In the genomic region with DNA sequence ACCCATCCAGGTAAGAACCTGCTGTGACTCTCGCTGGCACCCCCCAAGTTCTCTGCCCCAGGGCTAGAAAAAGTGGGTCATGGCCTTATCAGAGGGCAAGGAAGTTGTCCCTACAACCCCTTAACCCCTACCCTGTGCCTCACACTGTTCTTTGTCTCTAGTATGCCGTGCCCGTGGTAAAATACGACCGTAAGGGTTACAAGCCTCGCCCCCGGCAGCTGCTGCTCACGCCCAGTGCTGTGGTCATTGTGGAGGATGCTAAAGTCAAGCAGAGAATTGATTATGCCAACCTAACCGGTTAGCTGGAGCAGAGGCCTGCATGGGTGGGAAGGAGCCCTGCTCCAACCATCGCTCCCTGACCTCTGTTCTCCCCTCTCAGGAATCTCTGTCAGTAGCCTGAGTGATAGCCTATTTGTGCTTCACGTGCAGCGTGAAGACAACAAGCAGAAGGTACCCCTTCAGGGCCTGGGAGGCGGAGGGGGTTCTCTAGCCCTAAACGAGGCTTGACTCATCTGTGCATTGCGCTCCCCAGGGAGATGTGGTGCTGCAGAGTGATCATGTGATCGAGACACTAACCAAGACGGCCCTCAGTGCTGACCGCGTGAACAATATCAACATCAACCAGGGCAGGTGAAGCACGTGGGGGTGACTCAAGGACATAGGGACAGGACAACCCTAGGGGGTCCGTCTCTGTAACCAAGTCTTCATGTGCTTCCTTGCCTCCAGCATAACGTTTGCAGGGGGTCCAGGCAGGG, we compare ENCODE assay signal across 19 mouse cellular contexts.
"Had no signal": no experiment of that assay in that cellular context is flagged by ENCODE, and none has a peak within 500 bp of the region (broad histone marks: within the 10 kb centered on the region; RNA-seq: fewer than 3 reads in every experiment).

No protein-coding gene starts in this region.

- H3K9ac ChIP-seq: lung, embryonic 15.5 days; midbrain, embryonic 13.5 days; midbrain, embryonic 15.5 days; neural tube, embryonic 13.5 days; neural tube, embryonic 15.5 days had no signal

- H3K4me3 ChIP-seq: lung, embryonic 15.5 days; megakaryocyte, embryonic 14.5 days; midbrain, embryonic 13.5 days; midbrain, embryonic 15.5 days; neural tube, embryonic 13.5 days; neural tube, embryonic 15.5 days had no signal

- ATAC-seq: lung, postnatal 0 days; midbrain, embryonic 13.5 days; midbrain, embryonic 15.5 days had no signal

- H3K4me1 ChIP-seq: lung, embryonic 15.5 days; midbrain, embryonic 13.5 days; midbrain, embryonic 15.5 days; neural tube, embryonic 15.5 days had no signal

- H3K9me3 ChIP-seq: lung, embryonic 15.5 days; megakaryocyte, embryonic 14.5 days; midbrain, embryonic 13.5 days; midbrain, embryonic 15.5 days; neural tube, embryonic 13.5 days; neural tube, embryonic 15.5 days had no signal

- DNase-seq: lung, adult 2 months; lung, postnatal 14 days; lung, postnatal 36 days; retina, postnatal 1 day; right cerebral cortex, adult 18-20 months; right cerebral cortex, postnatal 25 days; right cerebral cortex, postnatal 4 days; spleen, adult 18-20 months; thymus, postnatal 14 days; thymus, postnatal 36 days had no signal

- H3K27ac ChIP-seq: lung, embryonic 15.5 days; macrophage; midbrain, embryonic 13.5 days; midbrain, embryonic 15.5 days; neural tube, embryonic 13.5 days; neural tube, embryonic 15.5 days had no signal

- H3K4me2 ChIP-seq: lung, embryonic 15.5 days; midbrain, embryonic 11.5 days; midbrain, embryonic 13.5 days; midbrain, embryonic 15.5 days; neural tube, embryonic 13.5 days; neural tube, embryonic 15.5 days had no signal

- H3K36me3 ChIP-seq: midbrain, embryonic 13.5 days; midbrain, embryonic 15.5 days had no signal

- H3K27me3 ChIP-seq: lung, embryonic 15.5 days; megakaryocyte, embryonic 14.5 days; midbrain, embryonic 13.5 days; midbrain, embryonic 15.5 days; neural tube, embryonic 13.5 days; neural tube, embryonic 15.5 days had no signal
